Mouse (Mus musculus): ENCODE measurements around the gene Mob2.

GRCm38 (mm10) chr7:141966281-141966680 lies 94.6 kb downstream of the Mob2 start:
- TF ChIP-seq E2F4 (IDR thresholded peaks at IDR 0.05; ENCODE audit: insufficient replicate concordance, low read depth, low read length), result no peak
- TF ChIP-seq POLR2A (IDR thresholded peaks at IDR 0.05; ENCODE audit: low read depth, low read length), result no peak
- TF ChIP-seq POLR2AphosphoS2 (IDR thresholded peaks at IDR 0.05; ENCODE audit: low read depth, low read length), result no peak
- TF ChIP-seq KAT2A (IDR thresholded peaks at IDR 0.05; ENCODE audit: insufficient replicate concordance, low read length), result no peak
- no peak for TF ChIP-seq USF1 (IDR thresholded peaks at IDR 0.05; ENCODE audit: low read depth, low read length)
- no peak for TF ChIP-seq CTCF (conservative IDR thresholded peaks at IDR 0.05 in 1 of 2, IDR thresholded peaks at IDR 0.05 in 1 of 2; ENCODE audit: low read depth in 2 of 2, low read length in 2 of 2)
